ENCODE assay signal across 23 mouse cellular contexts in genomic region chr13:64497692-64498091, GRCm38 (mm10). TPM values are rescaled to one million over a fixed set of nuclear protein-coding genes. Genes with fewer than 3 reads are reported as not detected.
"Had no signal": no experiment of that assay in that cellular context is flagged by ENCODE, and none has a peak within 500 bp of the region (broad histone marks: within the 10 kb centered on the region; RNA-seq: fewer than 3 reads in every experiment).

Gene Fam240b (minus strand): TSS chr13:64497792.

- H3K4me3 ChIP-seq: limb, embryonic 10.5 days; limb, embryonic 13.5 days; liver, embryonic 12.5 days; liver, embryonic 15.5 days; lung, embryonic 15.5 days; megakaryocyte, embryonic 14.5 days; neural tube, embryonic 12.5 days; neural tube, embryonic 15.5 days had no signal

- H3K27me3 ChIP-seq: limb, embryonic 13.5 days; liver, embryonic 12.5 days; liver, embryonic 15.5 days; lung, embryonic 15.5 days; megakaryocyte, embryonic 14.5 days; neural tube, embryonic 12.5 days; neural tube, embryonic 15.5 days had no signal

- H3K36me3 ChIP-seq: limb, embryonic 10.5 days; limb, embryonic 13.5 days; liver, embryonic 12.5 days; liver, embryonic 15.5 days; lung, embryonic 15.5 days; neural tube, embryonic 12.5 days; neural tube, embryonic 15.5 days had no signal

- ATAC-seq: intestine, postnatal 0 days; liver, embryonic 12.5 days had no signal

- H3K4me2 ChIP-seq: limb, embryonic 13.5 days; liver, embryonic 12.5 days; liver, embryonic 15.5 days; lung, embryonic 15.5 days; midbrain, embryonic 11.5 days; neural tube, embryonic 12.5 days; neural tube, embryonic 15.5 days had no signal

- DNase-seq: kidney, adult 9 months; kidney, postnatal 36 days; liver; lung, adult 18-20 months; lung, postnatal 10 days; lung, postnatal 36 days; midbrain, embryonic 14.5 days; thymus, adult 18-20 months; thymus, postnatal 4 days had no signal

- H3K9ac ChIP-seq: limb, embryonic 13.5 days; liver, embryonic 12.5 days; liver, embryonic 15.5 days; lung, embryonic 15.5 days; neural tube, embryonic 12.5 days; neural tube, embryonic 15.5 days had no signal

- H3K9me3 ChIP-seq: limb, embryonic 10.5 days; limb, embryonic 13.5 days; liver, embryonic 12.5 days; liver, embryonic 15.5 days; lung, embryonic 15.5 days; megakaryocyte, embryonic 14.5 days; neural tube, embryonic 12.5 days; neural tube, embryonic 15.5 days had no signal

- H3K4me1 ChIP-seq: limb, embryonic 10.5 days; liver, embryonic 12.5 days; liver, embryonic 15.5 days; lung, embryonic 15.5 days; megakaryocyte, embryonic 14.5 days; neural tube, embryonic 12.5 days; neural tube, embryonic 15.5 days had no signal

- H3K27ac ChIP-seq: limb, embryonic 10.5 days; limb, embryonic 13.5 days; liver, embryonic 12.5 days; liver, embryonic 15.5 days; lung, embryonic 15.5 days; neural tube, embryonic 12.5 days; neural tube, embryonic 15.5 days had no signal

RNA-seq across cellular contexts. Expression of gene Fam240b, which starts in this region (rescaled TPM):
- polyA plus RNA-seq: intestine, embryonic 14.5 days; intestine, postnatal 0 days; limb, embryonic 10.5 days; limb, embryonic 13.5 days; liver, embryonic 12.5 days; liver, embryonic 15.5 days; lung, embryonic 15.5 days; midbrain, embryonic 11.5 days; midbrain, embryonic 14.5 days; neural tube, embryonic 12.5 days; small intestine, adult 2 months; spleen, adult 2 months; testis, adult 2 months had no signal
